Comparison of ENCODE assay signal across 8 mouse cellular contexts in genomic region chr11:82907651-82908607, GRCm38 (mm10). TPM values are rescaled to one million over a fixed set of nuclear protein-coding genes. Genes with fewer than 3 reads are reported as not detected.
DNase-seq lines count a peak whose midpoint lies in the region; ATAC-seq and TF ChIP-seq lines count a peak whose summit lies in the region.

Gene Nle1, minus strand, starts transcription at chr11:82908411.

- H3K4me2 ChIP-seq in lung, embryonic 16.5 days (ENCODE audit: low read depth, low read length): peak within 1 kb of the TSS; percentile 86

- H3K9me3 ChIP-seq in MEL (replicated peaks; ENCODE audit: insufficient read depth, low read length): no peaks in the 10 kb centered on the region
- H3K9me3 ChIP-seq in lung, embryonic 16.5 days (ENCODE audit: control insufficient read depth, low read length): no peaks in the 10 kb centered on the region

- peak; percentile 91 to 98 for TF ChIP-seq POLR2A in MEL (IDR thresholded peaks at IDR 0.05; ENCODE audit: control insufficient read depth in 1 of 2, insufficient read depth in 1 of 2, low read depth in 1 of 2, low read length in 2 of 2, poor library complexity in 1 of 2)
- TF ChIP-seq POLR2A in cerebellum, adult 2 months (IDR thresholded peaks at IDR 0.05; ENCODE audit: borderline replicate concordance, insufficient read depth, low read length): peak; percentile 65

- DNase-seq in MEL (ENCODE audit: low read depth, low spot score): peak; percentile 97
- DNase-seq in cerebellum, adult 2 months: peak; percentile 89 to 95
- DNase-seq in forelimb bud, embryonic 11.5 days (ENCODE audit: low read depth, low spot score): peak; percentile 88
- peak; percentile 84 for DNase-seq in layer of hippocampus, adult 9-10 months (ENCODE audit: low spot score)
- DNase-seq in ovary, postnatal 10 days (ENCODE audit: low spot score): peak; percentile 93
- DNase-seq in thymus, postnatal 10 days (ENCODE audit: low spot score in 2 of 2): peak; percentile 91 to 98

- H3K27ac ChIP-seq in MEL (ENCODE audit: control insufficient read depth, low read depth, low read length): peak within 1 kb of the TSS; percentile 65
- H3K27ac ChIP-seq in cerebellum, adult 2 months (ENCODE audit: insufficient read depth, low read length): no peak within 1 kb of the TSS
- H3K27ac ChIP-seq in lung, embryonic 16.5 days (ENCODE audit: low read length): no peak within 1 kb of the TSS

- WGBS in cerebellum, adult 2 months: under 1% methylated on average over 72 of the region's 73 CpGs
- 1% methylated on average over 68 of the region's 73 CpGs for WGBS in lung, embryonic 16.5 days

- peak within 1 kb of the TSS; percentile 94 for H3K9ac ChIP-seq in MEL (ENCODE audit: control insufficient read depth, low read depth, low read length, poor library complexity, severe bottlenecking)
- peak within 1 kb of the TSS; percentile 84 for H3K9ac ChIP-seq in lung, embryonic 16.5 days (ENCODE audit: low read length)

- H3K4me3 ChIP-seq in MEL (ENCODE audit: control insufficient read depth in 1 of 2, insufficient read depth in 1 of 2, low read depth in 2 of 2, low read length in 2 of 2): peak within 1 kb of the TSS; percentile 96 to 98
- H3K4me3 ChIP-seq in cerebellum, adult 2 months (replicated peaks; ENCODE audit: insufficient read depth, low read depth, low read length): peak within 1 kb of the TSS; percentile 57
- H3K4me3 ChIP-seq in lung, embryonic 16.5 days (ENCODE audit: low read length): peak within 1 kb of the TSS; percentile 82

- peak; percentile 23 to 60; a peak in 1 of 4 replicates for TF ChIP-seq EP300 in MEL (IDR thresholded peaks at IDR 0.05; ENCODE audit: low read depth in 1 of 2, low read length in 2 of 2)

- peaks cover 21% of the 10 kb centered on the region for H3K79me2 ChIP-seq in MEL (ENCODE audit: control insufficient read depth, insufficient read depth, low read length, poor library complexity)

- no peak for TF ChIP-seq RAD21 in MEL (IDR thresholded peaks at IDR 0.05; ENCODE audit: low read depth, low read length)

- H3K27me3 ChIP-seq in MEL (ENCODE audit: control insufficient read depth in 1 of 2, insufficient read depth in 2 of 2, low read length in 2 of 2): no peaks in the 10 kb centered on the region
- no peaks in the 10 kb centered on the region for H3K27me3 ChIP-seq in cerebellum, adult 2 months (ENCODE audit: control insufficient read depth, insufficient read depth, low read length)
- H3K27me3 ChIP-seq in lung, embryonic 16.5 days (ENCODE audit: control insufficient read depth, insufficient read depth, low read depth, low read length): no peaks in the 10 kb centered on the region; the same call in 1 of the 2 replicates

- peak; percentile 75 to 88 for ATAC-seq in hematopoietic stem cell, adult 5-6 weeks (replicated peaks in 1 of 2; ENCODE audit: insufficient read depth in 1 of 2, low FRiP score in 2 of 2, low TSS enrichment in 1 of 2, low read depth in 1 of 2, poor library complexity in 2 of 2, severe bottlenecking in 2 of 2)
- peak; percentile 80 for ATAC-seq in lung, embryonic 16.5 days (ENCODE audit: low read depth)

- H3K36me3 ChIP-seq in MEL (ENCODE audit: control insufficient read depth in 1 of 2, insufficient read depth in 2 of 2, low read length in 2 of 2): peaks cover 4 to 17% of the 10 kb centered on the region in 2 experiments
- H3K36me3 ChIP-seq in lung, embryonic 16.5 days (ENCODE audit: control insufficient read depth, insufficient read depth, low read length): peaks cover 16% of the 10 kb centered on the region

- peak; percentile 70 to 99 (median 96) for TF ChIP-seq CTCF in MEL (IDR thresholded peaks at IDR 0.05 in 2 of 3, conservative IDR thresholded peaks at IDR 0.05 in 1 of 3; ENCODE audit: control insufficient read depth in 1 of 3, insufficient read depth in 1 of 3, low read depth in 2 of 3, low read length in 3 of 3, poor library complexity in 1 of 3, severe bottlenecking in 1 of 3)
- peak; percentile 82 for TF ChIP-seq CTCF in cerebellum, adult 2 months (IDR thresholded peaks at IDR 0.05; ENCODE audit: borderline replicate concordance, insufficient read depth, low read depth, low read length)

- peaks cover 0 to 12% of the 10 kb centered on the region in 2 experiments; a peak in 3 of 4 replicates for H3K4me1 ChIP-seq in MEL (ENCODE audit: control insufficient read depth in 1 of 2, insufficient read depth in 2 of 2, low read length in 2 of 2)
- H3K4me1 ChIP-seq in cerebellum, adult 2 months (ENCODE audit: control insufficient read depth, insufficient read depth, low read length): peaks cover 4% of the 10 kb centered on the region; the same call in 1 of the 2 replicates
- peaks cover 6% of the 10 kb centered on the region for H3K4me1 ChIP-seq in lung, embryonic 16.5 days (replicated peaks; ENCODE audit: control insufficient read depth, insufficient read depth, low read length)

TF ChIP-seq in MEL, 35 proteins besides CTCF, POLR2A, EP300 and RAD21:
- TF ChIP-seq TAL1 (IDR thresholded peaks at IDR 0.05; ENCODE audit: low read length) (no peak), SIN3A (IDR thresholded peaks at IDR 0.05; ENCODE audit: low read length) (peak; percentile 99), HCFC1 (IDR thresholded peaks at IDR 0.05; ENCODE audit: low read depth, low read length) (peak; percentile 91), JUND (IDR thresholded peaks at IDR 0.05; ENCODE audit: low read depth, low read length) (no peak), SMC3 (IDR thresholded peaks at IDR 0.05; ENCODE audit: low read depth, low read length) (no peak; the same call in 1 of the 2 replicates), NELFE (IDR thresholded peaks at IDR 0.05; ENCODE audit: low read depth, low read length) (peak; percentile 86), TBP (IDR thresholded peaks at IDR 0.05; ENCODE audit: low read depth, low read length) (peak; percentile 94), MAX (IDR thresholded peaks at IDR 0.05; ENCODE audit: low read length) (peak; percentile 98), ZKSCAN1 (IDR thresholded peaks at IDR 0.05; ENCODE audit: low read depth, low read length) (no peak), ETS1 (IDR thresholded peaks at IDR 0.05; ENCODE audit: low read depth, low read length) (peak; percentile 66; the same call in 1 of the 2 replicates), MXI1 (IDR thresholded peaks at IDR 0.05; ENCODE audit: low read depth, low read length) (peak; percentile 100), UBTF (IDR thresholded peaks at IDR 0.05; ENCODE audit: borderline replicate concordance, insufficient read depth, low read depth, low read length) (0 out of 2 replicates have a peak, but pooled peaks have one; percentile 21), ZC3H11A (IDR thresholded peaks at IDR 0.05; ENCODE audit: low read depth, low read length) (no peak), POLR2AphosphoS2 (IDR thresholded peaks at IDR 0.05; ENCODE audit: low read length) (peak; percentile 86), CHD2 (IDR thresholded peaks at IDR 0.05; ENCODE audit: low read length) (no peak), USF1 (IDR thresholded peaks at IDR 0.05; ENCODE audit: low read depth, low read length) (peak; percentile 82), MYC (IDR thresholded peaks at IDR 0.05; ENCODE audit: low read depth, low read length) (peak; percentile 99), ZMIZ1 (IDR thresholded peaks at IDR 0.05; ENCODE audit: low read depth, low read length) (peak; percentile 46; the same call in 1 of the 2 replicates), ELF1 (IDR thresholded peaks at IDR 0.05; ENCODE audit: low read depth, low read length) (peak; percentile 64), TCF12 (IDR thresholded peaks at IDR 0.05; ENCODE audit: low read depth, low read length) (peak; percentile 73), E2F4 (IDR thresholded peaks at IDR 0.05; ENCODE audit: borderline replicate concordance, low read depth, low read length) (peak; percentile 90)
TF ChIP-seq in MEL: peak in this region for 15.

RNA-seq across cellular contexts. Expression of gene Nle1, which starts in this region (rescaled TPM):
- 79.6 and 97.3 TPM in 2 replicates for total RNA-seq in MEL (2012; rRNA removed)
- polyA plus RNA-seq in MEL (2012; ENCODE audit: insufficient read depth in 1 of 2, insufficient read length in 2 of 2, low read depth in 1 of 2, low replicate concordance in 2 of 2, missing spikeins in 1 of 2): 100 to 1,000 TPM in 1 of 2 experiments, not detected in 1; 103 TPM
- polyA plus RNA-seq in cerebellum, adult 2 months (2012; rRNA removed): 39.5 and 43.0 TPM in 2 replicates
- total RNA-seq in hematopoietic stem cell, adult 5-6 weeks (2017): 28.5 and 30.5 TPM in 2 replicates
- polyA plus RNA-seq in lung, embryonic 16.5 days (2015; fragmentation: Nextera tagmentation; extraction: Ambion mirVana): 23.6 and 30.5 TPM in 2 replicates
